Mouse (Mus musculus): Measurements from ENCODE around the gene Olfr568.

DNA sequence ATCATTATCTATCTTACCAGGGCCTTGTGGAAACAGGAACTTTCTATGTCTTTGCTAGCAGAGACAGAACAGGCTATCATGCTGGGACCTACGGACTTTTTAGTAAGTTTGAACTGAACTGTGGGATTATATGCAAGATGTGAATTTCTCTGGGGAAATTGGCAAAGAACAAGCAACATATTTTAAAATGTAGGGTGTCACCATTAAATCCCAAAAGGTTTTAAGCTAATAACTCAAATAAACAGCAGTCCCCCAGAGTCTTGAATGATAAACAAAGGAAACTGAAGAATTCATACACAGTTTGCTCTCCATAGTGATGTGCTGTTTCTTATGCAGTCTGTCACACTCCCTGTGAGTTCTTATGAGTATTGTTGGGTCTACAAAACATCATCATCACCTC is 18.3 kb upstream of the Olfr568 start, which contains the start of gene Olfr566:
- no peak for TF ChIP-seq CTCF (IDR thresholded peaks at IDR 0.05; ENCODE audit: borderline replicate concordance, control insufficient read depth, extremely low read depth, insufficient read depth, low read length, poor library complexity)
- TF ChIP-seq POLR2A (IDR thresholded peaks at IDR 0.05; ENCODE audit: control insufficient read depth, extremely low read depth, insufficient read depth, low read length, poor library complexity) = no peak

Data from thymus, adult 2 months (tissue).